Mouse (Mus musculus): ENCODE measurements at regions not wholly inside any gene's neighbourhood (a gene's known extent, or its start where the extent isn't known, plus 50 kb on each side); places are given as distances from the start of the nearest gene placed in this dataset.
A peak's percentile ranks its signal among the peaks of the same experiment; 100 is the strongest.

DNA sequence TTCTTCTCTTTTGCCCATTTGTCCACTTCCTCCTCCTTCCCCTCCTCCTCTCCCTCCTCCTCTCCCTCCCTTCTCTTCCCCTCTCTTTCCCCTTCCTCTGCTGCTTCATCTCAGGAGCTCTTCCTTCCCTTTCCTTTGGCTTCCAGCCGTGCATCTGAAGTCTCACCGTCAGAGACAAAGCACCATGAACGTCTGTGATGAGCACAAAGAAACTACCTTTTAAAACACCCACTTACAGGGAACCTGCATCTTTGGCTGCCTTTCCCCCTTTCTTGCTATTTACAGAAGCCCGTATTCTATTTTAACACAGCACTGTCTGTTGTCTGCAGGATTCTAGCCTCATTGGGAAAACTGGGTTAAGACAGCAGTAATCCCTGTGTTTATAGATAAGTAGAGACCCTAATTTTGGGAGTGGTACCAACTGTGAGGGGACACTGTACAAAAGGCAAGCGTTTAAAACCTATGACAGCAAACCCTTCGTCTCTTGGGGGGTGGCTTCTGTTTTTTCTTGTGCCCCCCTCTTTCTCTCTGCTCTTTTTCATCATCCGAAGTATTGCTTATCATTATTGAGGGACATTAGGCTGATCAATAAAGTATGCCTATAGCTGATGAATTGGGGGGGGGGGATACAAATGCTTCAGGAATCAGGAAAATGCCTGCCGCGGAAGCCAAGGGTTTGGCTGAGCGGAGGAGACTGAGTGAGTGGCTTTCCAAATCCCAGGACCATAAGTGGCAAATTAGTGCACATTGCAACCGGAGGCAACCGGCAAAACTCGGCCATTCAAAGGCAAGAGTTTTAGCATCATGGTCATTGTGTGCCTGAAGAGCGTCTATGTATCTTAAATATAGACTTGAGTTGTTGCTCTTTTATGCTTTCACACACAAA, 417.0 kb upstream of the Ubash3b start:
- DNase-seq (ENCODE audit: low spot score), result no peak

DNA sequence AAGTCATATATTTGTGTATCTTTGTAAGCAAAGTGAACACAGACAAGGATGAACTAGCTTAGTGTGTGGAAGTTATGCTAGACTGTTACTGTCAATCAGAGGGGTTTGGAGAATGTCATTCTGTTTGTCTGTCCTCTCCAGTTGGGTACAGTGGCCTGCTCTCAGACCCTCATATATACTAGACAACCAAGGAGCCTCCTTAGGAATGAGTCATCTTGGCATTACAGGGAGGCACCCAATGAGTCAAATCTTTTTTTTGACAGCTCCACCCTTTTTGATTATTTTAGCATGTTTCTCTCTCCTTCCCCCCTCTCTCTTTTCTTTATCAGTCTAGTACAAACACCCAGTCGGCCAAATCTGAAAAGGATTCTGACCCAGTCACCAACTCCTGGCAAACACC, 416.3 kb upstream of the Ubash3b start:
- DNase-seq (ENCODE audit: low spot score), result no peak

DNA sequence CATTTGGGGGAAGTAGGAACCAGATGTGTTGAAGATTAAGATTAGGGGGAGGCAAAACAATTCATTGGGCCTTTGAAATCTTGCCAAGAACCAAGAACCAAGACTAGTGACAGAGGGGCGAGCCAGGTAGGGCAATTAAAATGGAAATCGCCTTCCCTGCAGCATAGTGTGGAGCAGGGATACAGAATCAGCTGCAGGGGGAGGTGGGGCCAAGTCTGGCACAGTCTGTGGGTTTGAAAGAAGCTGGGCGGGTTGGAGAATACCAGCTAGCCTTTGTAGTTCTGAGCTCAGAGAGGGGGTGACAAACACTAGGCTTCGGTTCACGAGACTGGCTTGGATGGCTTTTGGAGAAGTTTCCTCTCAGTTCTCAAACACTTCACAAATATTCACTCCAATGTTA, 414.3 kb upstream of the Ubash3b start:
- DNase-seq (ENCODE audit: low spot score), result no peak

DNA sequence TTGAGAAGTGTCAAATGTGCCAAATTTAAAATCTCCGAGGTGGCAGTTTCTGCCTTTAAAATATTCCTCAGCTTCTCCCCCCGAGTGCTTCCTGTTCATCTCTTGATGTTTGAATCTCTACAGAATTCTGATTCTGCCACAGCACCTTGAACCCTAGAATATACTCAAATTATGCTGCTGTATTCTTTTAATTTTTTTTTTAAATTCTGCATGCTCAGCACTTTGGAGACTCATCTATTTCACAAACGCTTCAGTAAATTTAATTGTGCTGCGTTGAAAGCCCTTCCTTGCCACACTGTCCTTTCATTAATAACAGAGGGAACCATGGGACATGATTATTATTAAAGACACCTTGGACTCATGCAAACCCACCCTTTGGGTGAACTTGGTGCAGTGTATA, 408.8 kb upstream of the Ubash3b start:
- no peak for DNase-seq (ENCODE audit: low spot score)

DNA sequence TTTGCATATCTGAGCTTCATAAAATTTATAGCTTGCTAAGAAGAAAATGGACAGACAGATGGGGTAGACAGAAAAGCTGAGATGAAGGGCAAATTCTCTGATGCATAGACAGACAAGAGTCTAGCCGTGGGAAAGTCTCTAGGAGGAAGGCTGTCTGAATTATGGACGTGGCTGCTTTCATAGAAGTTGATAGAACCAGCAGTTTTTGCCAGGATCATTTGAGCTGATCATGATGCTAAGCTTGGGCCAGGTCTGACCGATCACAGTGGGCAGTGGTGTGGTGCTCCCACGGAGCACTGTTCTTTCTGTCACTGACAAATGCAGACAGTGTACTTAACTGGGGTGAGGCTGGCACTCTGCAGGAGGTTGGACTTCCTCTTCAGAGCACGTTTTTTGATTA, 405.0 kb upstream of the Ubash3b start:
- no peak for DNase-seq (ENCODE audit: low spot score)

DNA sequence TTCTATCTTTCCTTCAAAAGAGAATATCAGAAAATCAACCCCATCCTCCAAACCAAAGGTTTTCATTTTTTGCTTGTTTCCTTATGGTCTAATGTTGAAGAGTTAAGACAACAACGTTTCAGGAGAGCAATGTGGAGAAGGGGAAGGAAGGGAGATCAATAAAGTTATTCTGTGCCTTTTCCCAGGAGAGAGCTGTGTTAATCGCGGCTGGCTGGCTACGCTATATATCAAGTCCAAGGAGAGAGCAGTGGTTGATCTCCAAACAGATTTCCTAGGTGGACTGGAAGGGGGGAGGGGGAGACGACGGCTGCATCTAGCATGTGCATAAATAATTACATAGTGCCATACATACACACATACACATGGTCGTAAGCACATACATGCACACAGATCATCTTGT, 404.3 kb upstream of the Ubash3b start:
- no peak for DNase-seq (ENCODE audit: low spot score)

DNA sequence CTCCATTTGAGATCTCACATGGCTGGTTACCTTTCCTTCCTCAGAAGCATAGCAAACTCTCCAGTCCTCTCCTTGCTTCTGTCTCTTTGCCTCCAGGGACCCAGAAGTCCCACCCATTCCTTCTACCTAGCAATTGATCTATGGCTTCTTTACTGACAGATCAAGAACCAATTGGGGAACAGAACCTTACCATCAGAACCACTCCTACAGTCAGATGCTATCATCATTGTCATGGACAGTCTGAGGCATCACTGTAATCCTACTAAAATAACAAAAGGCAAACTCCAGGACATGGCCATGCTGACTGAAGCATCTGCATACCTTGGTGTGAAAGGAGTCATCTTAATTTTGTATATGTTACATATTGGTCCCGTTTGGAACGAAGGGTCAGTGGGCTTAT, 401.9 kb upstream of the Ubash3b start:
- no peak for DNase-seq (ENCODE audit: low spot score)

DNA sequence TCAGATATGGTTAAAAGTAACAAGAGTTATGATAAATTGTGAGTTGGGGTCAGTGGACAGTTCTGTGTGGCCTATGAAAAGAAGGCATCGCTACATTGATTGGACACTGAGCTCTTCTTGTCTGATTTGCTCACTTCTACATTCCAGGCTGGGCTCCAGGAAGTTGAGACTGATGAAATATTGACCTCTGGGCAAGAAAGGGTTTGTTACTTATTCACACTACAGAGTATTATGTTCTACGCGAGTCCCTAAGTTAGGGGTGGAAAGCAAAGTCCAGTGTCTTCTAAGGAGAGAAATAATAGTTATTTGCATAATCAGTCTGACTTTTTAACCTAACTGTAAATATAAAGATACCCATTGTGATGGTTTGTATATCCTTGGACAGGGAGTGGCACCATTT, 397.0 kb upstream of the Ubash3b start:
- no peak for DNase-seq (ENCODE audit: low spot score)

DNA sequence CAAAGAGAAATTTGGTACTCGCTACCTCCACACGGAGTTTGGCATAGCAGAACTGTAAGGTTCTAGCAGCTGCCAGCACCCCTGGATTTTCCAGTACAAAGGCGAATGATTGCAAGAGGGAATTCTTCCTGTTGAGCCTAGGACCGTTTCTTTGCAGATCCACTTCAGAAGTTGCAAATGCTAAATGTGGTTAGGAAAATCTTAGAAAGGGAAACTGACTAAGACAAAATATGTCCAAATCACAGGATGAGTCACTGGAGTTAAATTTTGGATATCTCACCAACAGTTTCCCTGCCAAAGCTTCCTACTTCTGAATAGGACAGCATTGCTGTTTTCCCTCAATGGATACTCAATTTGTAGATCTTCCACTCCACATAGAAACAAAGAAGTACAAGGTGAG, 395.4 kb upstream of the Ubash3b start:
- no peak for DNase-seq (ENCODE audit: low spot score)

DNA sequence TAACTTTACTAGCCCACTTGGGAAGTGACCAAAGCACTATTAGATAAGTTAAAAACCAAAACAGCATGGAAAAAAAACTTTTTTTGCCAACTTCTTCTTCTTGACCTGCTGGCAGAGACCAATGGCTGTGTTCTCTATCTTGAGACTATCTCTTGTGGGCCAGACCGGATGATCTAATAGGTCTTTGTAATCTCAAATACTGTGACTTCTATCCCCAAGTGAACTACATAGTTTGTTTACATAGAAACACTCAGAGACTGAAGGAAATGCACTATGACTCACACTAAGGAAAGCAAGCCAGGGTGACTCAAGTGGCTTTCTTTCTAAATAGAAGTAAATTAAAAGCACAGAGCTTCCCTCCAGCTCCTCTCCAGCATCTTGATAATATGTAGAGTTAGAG, 384.3 kb upstream of the Ubash3b start:
- DNase-seq (ENCODE audit: low spot score), result peak; percentile 59

DNA sequence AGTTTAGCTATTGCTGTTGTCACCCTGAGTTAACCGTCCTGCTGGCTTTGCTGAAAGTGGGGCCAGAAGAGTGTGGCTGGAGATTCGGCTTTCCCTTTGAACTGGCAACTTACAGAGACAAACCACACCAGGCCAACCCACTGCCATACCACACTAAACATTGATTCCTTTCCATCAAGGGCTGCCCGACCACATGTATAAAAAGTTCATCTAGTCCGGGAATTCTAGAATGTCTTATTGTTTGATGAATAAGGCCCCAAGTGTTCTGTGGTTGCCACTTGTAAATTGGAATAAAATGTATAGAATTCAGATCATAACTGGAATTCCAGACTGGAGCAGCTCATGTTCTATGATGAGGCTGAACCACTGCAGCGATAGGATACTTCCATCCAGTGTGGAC, 381.0 kb upstream of the Ubash3b start:
- DNase-seq (ENCODE audit: low spot score), result no peak

DNA sequence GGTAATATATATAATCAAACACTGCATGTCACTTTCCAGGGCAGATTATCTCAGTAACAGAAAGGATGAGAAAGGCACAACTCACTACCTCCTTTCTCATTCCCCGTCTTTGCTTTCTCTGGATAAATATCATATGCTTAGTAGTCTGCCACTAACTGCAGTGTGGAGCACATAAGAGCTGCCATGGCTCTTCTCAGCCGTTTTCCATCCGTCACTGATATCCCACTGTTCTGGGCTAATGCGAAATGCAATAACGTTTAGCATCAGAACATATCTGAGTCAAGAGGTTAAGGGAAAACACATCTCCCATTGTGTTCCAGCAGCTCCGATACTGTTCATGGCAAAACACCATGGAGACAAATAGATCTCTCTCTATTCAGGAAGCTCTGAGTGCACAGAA, 379.8 kb upstream of the Ubash3b start:
- no peak for DNase-seq (ENCODE audit: low spot score)

DNA sequence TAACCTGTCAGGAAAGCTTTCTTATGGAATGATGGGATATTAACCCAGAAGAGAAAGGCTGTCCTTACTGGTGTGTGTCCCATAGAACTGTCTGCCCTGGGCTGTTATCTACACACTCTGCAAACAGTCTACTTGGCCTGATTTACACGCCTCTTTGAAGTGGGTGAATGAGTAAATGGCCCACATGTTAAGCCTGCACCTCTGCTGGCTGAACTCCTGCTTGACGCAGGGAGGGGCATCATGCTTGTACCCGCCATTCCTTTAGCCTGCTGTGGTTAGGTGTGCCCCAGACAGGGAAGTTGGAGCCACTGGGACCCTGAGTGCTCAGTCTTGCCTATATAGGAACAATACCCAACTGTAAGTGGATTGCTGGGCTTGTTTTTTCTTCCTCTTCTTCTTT, 371.3 kb upstream of the Ubash3b start:
- DNase-seq (ENCODE audit: low spot score), result no peak

DNA sequence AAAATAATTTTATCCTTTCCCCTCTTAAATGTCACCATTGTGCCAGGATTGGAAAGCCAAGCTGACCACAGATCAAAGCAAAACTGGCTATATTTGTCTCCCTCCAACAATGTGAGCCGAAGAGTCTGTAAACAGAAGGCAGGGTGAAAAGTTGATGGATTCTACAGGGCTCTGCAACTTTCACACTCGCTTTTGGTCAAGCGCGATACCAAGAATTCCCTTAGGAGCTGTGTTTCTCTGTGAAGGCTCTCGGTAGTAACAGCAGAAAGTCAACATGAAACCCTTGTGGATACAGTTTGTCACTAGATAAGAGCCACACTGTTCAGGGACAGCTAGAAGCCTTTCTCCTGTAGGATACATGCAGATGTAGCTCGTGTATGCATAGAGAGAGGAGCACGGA, 370.8 kb upstream of the Ubash3b start:
- DNase-seq (ENCODE audit: low spot score), result no peak

DNA sequence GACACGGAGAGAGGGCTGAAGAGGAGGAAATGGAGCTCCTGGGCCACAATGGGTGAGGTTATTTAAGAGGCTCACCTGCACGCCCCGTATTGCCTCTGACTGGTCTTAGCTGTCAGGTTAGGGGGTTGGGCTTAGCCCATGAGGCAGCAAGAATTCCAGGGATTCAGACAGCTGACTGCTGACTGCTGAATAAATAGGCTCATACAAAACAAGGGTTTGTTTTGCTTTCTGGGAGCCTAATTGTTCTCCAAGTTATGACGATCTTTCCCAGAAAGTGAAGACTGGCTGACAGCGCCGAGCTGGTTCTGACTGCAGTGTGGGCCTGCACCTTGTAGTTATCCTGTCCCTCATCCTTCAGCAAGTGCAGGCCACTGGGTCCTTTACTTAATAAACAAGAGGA, 370.1 kb upstream of the Ubash3b start:
- no peak for DNase-seq (ENCODE audit: low spot score)

DNA sequence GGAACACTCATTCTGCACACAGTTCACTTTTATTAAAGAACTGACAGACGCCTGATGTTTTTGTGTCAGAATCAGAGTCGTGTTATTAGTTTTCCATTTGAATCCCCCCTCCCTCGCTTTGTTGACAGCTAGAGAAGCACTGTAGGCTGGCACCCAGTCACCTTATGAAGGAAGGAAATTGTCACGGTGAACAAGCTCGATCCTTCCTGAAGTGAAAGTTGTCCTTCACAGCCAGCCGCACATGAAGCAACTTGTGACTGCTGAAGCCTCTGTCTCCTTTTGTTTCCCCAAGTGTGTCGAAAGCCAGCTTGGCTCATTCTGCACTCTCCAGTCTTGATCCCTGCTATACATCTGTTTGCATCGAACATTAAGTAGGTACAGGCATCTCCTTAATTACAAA, 364.6 kb upstream of the Ubash3b start:
- no peak for DNase-seq (ENCODE audit: low spot score)

DNA sequence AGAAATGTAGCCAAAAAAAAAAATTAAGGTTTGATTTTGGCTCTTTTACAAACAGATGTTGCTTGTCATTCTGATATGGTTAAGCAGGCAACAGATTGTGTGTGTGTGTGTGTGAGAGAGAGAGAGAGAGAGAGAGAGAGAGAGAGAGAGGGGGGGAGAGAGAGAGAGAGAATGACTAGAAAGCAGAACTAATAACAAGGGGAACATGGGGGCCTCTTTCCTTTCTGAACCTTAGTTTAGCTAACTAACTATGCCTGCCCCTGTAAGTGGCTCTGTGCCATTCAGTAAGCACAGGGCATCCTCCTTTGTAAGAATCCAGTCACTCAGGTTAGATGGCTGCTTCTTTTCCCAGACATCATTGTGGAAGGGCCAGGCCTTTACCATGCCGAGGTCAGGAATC, 364.0 kb upstream of the Ubash3b start:
- no peak for DNase-seq (ENCODE audit: low spot score)

DNA sequence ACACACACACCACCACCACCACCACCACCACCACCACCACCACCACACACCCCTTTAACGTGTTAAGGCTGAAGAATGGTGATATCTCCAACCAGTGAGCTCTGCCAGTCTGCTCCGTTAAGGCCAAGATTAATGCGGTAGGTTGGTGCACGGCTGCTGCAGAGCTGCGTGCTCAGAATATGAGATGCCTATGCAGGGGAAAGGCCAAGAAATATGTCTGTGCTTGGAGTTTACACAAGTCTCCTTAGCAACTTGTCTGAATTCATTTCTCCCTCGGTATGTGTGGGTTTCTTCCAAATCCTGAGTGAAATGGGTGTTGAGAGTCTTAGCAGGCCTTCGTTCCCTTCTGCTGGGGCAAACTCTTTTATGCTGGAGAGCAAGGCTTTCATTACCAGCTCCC, 363.1 kb upstream of the Ubash3b start:
- DNase-seq (ENCODE audit: low spot score), result no peak

DNA sequence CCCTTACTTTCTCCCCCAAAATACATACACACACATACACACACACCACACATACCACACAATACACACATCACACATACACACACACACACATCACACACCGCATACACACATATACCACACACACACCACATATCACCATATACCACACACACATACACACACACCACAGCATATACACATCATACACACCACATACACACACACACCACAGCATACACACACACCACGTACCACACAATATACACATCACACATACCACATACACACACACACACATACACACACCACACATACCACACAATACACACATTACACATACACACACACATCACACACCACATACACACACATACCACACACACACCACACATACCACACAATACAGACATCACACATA, 362.5 kb upstream of the Ubash3b start:
- DNase-seq (ENCODE audit: low spot score), result no peak

DNA sequence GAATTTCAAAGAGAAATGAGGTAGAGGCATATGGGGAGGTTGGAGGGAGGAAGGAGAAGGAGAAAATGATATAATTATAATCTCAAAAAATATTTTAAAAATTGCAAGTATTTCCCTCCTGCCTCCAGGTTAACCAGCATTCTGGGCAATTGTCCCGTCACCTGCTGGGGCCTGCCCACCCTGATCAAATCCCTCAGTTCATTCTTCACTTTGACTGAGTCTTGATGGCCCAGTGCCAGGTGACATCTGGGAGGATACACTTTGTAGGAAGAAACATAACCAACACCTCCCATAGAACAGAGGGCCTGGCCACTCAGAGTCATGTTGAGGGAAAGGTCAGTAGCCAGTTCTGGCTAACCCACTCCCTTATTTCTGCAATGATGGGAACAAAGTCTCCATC, 360.8 kb upstream of the Ubash3b start:
- no peak for DNase-seq (ENCODE audit: low spot score)

DNA sequence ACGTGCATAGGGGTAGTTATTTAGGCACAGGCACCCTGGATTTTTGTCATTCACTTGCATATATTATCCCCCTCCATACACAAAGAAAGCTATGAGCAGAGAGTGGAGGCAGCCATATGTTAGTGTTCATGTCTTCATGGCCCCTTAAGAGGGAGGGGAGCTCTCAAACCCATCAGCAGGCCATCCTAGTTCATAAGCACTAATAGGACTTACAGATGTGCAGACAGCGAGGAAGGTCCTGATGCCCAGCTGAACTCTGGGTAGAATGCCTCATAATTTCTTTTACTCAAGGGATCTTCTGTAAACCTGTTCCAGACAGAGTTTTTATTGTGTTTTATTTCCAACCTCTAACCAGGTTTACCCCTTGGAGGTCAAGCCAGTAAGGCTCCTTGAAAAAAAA, 356.3 kb upstream of the Ubash3b start:
- DNase-seq (ENCODE audit: low spot score), result no peak

DNA sequence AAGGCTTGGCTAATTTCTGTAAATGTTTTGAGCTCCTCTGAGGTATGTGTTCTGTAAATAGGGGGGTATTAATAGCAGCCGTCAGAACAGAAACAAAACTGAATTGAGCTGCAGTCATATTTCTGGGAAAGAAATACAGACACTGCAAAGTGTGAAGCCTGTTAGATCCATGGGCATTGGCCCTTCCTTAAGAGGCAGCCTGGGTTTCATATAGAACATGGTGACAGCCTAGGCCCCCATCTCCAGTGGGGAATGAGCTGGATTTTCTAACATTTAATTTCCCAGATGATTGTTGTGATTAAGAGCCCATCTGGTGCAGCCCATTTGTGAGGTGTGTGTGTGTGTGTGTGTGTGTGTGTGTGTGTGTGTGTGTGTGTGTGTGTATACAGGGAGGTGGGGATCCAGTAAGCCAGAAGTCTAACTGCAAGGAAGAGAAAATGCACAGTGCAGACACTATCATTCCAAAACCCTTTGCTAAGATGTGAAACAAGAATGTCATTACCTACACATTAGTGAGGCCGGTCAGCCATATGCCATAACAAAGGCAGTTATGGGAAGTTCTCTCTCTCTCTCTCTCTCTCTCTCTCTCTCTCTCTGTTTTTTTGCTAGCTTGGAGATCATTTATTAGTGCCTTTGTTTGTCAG, 355.7 kb upstream of the Ubash3b start:
- no peak for DNase-seq (ENCODE audit: low spot score)

DNA sequence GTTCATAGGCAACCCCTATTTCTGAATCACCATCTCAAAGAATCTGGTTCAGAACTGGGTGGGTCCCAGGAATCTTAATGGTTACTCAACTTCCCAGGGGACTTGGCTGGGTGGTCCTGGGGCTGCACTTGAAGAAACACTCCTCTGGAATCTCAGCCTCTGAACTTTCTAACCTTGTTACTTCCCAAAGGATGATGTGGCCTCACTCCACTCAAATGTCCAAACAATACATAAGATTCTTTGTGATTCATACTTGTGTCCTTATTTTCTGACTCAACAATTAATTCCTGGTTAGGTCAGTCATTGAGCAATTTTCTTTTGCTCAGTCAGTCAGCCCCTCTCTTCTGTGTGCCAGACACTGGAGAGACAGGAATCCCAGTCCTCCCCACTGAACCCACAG, 353.7 kb upstream of the Ubash3b start:
- DNase-seq (ENCODE audit: low spot score), result peak; percentile 75

Data from gastrocnemius, adult 18-20 months (tissue).